Mouse (Mus musculus) embryonic facial prominence, embryonic 14.5 days (tissue): ENCODE measurements at regions not wholly inside any gene's neighbourhood (a gene's known extent, or its start where the extent isn't known, plus 50 kb on each side); places are given as distances from the start of the nearest gene placed in this dataset.

ENCODE experiments used
- ATAC-seq: fragments of 200-750 bp; cut with Nextera tagmentation; 2 replicates; pipeline ENCODE4 v1.8.0; 2017; ENCODE audit warnings: low read depth, moderate number of reproducible peaks, moderate TSS enrichment
- DNase-seq: peaks from one replicate; pipeline ENCODE4 v3.0.0-alpha.2; 2015; ENCODE audit warnings: low spot score
- H3K27ac ChIP-seq: fragments of 300-500 bp; sonication (generic); replicated peaks from 2 replicates; pipeline ENCODE4 v1.5.1; 2014; ENCODE audit warnings: low read depth, mild to moderate bottlenecking, low read length, moderate library complexity
- H3K27me3 ChIP-seq: fragments of 300-500 bp; sonication (generic); replicated peaks from 2 replicates; pipeline ENCODE4 v1.6.1; 2014; ENCODE audit warnings: low read length; ENCODE audit not compliant: control insufficient read depth, insufficient read depth
- H3K36me3 ChIP-seq: fragments of 300-500 bp; sonication (generic); 2 replicates; pipeline ENCODE4 v1.6.1; 2014; ENCODE audit warnings: low read length, mixed read lengths; ENCODE audit not compliant: control insufficient read depth, insufficient read depth
- H3K4me1 ChIP-seq: fragments of 300-500 bp; sonication (generic); 2 replicates; pipeline ENCODE4 v1.6.1; 2014; ENCODE audit warnings: antibody characterized with exemption, low read length; ENCODE audit not compliant: control insufficient read depth, insufficient read depth
- H3K4me2 ChIP-seq: fragments of 300-500 bp; sonication (generic); 2 replicates; pipeline ENCODE4 v1.6.1; 2014; ENCODE audit warnings: low read depth, mild to moderate bottlenecking, low read length, moderate library complexity, mixed read lengths
- H3K4me3 ChIP-seq: fragments of 300-500 bp; sonication (generic); 2 replicates; pipeline ENCODE4 v1.5.1; 2014; ENCODE audit warnings: low read depth, mild to moderate bottlenecking, low read length
- H3K9ac ChIP-seq: fragments of 300-500 bp; sonication (generic); 2 replicates; pipeline ENCODE4 v1.6.1; 2014; ENCODE audit warnings: low read depth, mild to moderate bottlenecking, low read length, moderate library complexity, mixed read lengths
- H3K9me3 ChIP-seq: fragments of 300-500 bp; sonication (generic); 2 replicates; pipeline ENCODE4 v1.6.1; 2016; ENCODE audit warnings: low read length; ENCODE audit not compliant: control insufficient read depth
- WGBS: fragments of 180-500 bp; shearing (Covaris S2); extraction: QIAGEN DNeasy Blood & Tissue Kit; methylation state at CpG from one replicate; pipeline ENCODE4 v1.1.7; 2014; 5-methylcytosine and 5-hydroxymethylcytosine counted together

GRCm38 (mm10) chr13:107845838-107846237, 198.4 kb upstream of the Smim15 start:
- 44% methylated on average over 4 of the region's 4 CpGs for WGBS
- no peak for ATAC-seq

DNA sequence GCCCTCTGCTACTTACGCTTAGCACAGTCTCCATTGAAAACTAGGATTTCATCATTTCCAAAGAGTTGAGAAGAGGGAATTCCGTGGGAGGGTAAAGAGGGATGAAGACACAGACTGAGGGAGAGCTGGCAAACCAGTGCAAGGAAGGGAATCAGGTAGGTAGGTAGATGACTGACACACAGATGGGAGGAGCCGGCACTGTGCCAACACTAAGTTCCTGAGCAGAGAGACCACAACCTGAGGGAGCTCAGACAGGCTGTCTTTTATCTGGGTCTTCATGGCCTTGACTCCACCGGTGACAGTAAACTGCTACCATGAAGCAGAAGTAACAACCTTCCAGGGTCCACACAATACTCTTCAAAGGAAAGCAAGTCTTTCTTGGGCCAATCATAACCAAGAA, 200.2 kb upstream of the Smim15 start:
- H3K4me1 ChIP-seq: peaks cover 37% of the 10 kb centered on the region
- H3K27me3 ChIP-seq: no peaks in the 10 kb centered on the region
- no peak for DNase-seq
- H3K27ac ChIP-seq: no peak overlapping the region
- ATAC-seq: no peak
- no peak overlapping the region for H3K4me3 ChIP-seq
- WGBS: 79% methylated on average over 4 of the region's 4 CpGs
- no peaks in the 10 kb centered on the region for H3K36me3 ChIP-seq
- no peaks in the 10 kb centered on the region for H3K9me3 ChIP-seq
- no peak overlapping the region for H3K9ac ChIP-seq
- no peak overlapping the region for H3K4me2 ChIP-seq

More at GRCm38 (mm10) chr13:107845838-107846237, 198.4 kb upstream of the Smim15 start:
- no peak overlapping the region for H3K27ac ChIP-seq
- H3K36me3 ChIP-seq: no peaks in the 10 kb centered on the region
- H3K9me3 ChIP-seq: no peaks in the 10 kb centered on the region
- H3K4me3 ChIP-seq: no peak overlapping the region
- no peak for DNase-seq
- no peaks in the 10 kb centered on the region for H3K27me3 ChIP-seq
- H3K9ac ChIP-seq: no peak overlapping the region
- no peak overlapping the region for H3K4me2 ChIP-seq
- H3K4me1 ChIP-seq: peaks cover 35% of the 10 kb centered on the region

DNA sequence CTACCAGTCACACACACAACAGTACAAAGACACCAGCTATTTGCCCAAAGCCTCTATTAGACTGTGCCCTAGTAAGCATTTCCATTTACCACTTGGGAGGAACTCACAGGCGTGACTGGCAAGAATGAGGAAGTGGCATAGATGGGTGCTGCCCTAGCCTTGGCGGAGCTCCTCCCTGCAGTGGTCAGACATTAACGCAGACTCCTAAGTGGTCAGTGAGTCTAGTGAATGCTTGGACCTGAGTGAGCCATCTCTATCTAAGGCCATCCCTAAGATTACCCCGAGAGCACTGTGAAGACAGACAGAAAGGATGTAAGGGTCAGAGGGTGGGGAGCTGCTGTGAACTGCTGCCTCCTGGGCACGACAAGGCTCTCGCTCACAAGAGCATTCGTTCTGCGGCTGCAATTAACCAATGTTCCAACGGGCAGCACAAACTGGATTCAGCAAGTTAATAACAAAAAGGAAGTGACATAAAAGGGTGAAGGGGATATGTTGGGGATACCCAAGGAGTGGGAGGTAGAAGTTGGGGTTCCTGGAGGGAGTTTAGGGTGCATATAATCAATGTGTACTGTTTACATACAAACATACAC, 206.0 kb upstream of the Smim15 start:
- no peak overlapping the region for H3K9ac ChIP-seq
- H3K27ac ChIP-seq: no peak overlapping the region
- 74% methylated on average over 9 of the region's 9 CpGs for WGBS
- ATAC-seq (no peak), DNase-seq (no peak)
- no peaks in the 10 kb centered on the region for H3K36me3 ChIP-seq
- H3K27me3 ChIP-seq: no peaks in the 10 kb centered on the region
- peaks cover 21% of the 10 kb centered on the region for H3K4me1 ChIP-seq
- H3K9me3 ChIP-seq: no peaks in the 10 kb centered on the region
- H3K4me2 ChIP-seq: no peak overlapping the region
- no peak overlapping the region for H3K4me3 ChIP-seq

- no peak overlapping the region for H3K4me3 ChIP-seq
- H3K9ac ChIP-seq: no peak overlapping the region
- peaks cover 16% of the 10 kb centered on the region for H3K4me1 ChIP-seq
- no peak overlapping the region for H3K4me2 ChIP-seq
- H3K27me3 ChIP-seq: no peaks in the 10 kb centered on the region
- 43% methylated on average over 5 of the region's 5 CpGs for WGBS
- ATAC-seq (no peak), DNase-seq (no peak)
- no peaks in the 10 kb centered on the region for H3K36me3 ChIP-seq
- no peaks in the 10 kb centered on the region for H3K9me3 ChIP-seq
- H3K27ac ChIP-seq: no peak overlapping the region
Measured at GRCm38 (mm10) chr13:107837206-107837952, 206.9 kb upstream of the Smim15 start.

DNA sequence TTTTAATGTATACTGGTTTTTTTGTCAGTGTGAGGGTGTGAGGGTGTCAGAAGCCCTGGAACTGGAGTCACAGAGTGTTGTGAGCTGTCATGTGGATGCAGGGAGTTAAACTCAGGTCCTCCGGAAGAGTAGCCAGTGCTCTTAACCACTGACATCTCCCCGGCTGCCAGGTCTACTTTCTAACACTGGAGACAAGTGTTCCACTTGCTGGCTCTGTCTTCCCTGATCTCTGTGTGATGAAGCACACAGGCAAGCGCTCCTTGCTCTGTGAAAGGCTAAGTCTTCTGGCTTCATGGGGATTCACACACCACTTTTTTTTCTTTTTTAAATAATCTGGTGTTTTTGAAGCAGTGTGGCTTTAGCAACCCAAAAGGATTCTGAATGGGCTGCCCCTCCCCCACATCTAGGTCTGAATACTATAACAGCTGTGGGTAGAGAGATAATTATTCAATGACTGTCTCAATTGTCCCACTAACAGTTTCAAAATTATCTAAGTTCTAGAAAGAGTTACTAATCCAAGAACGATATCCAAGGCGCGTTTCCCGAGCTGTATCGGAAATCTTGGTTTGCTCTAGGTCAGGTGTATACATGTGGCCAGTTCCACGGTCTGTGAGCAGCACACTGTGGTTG, 208.4 kb upstream of the Smim15 start:
- Histone ChIP-seq H3K9ac (no peak overlapping the region), H3K36me3 (no peaks in the 10 kb centered on the region), H3K4me1 (peaks cover 18% of the 10 kb centered on the region), H3K4me2 (no peak overlapping the region), H3K27me3 (no peaks in the 10 kb centered on the region), H3K27ac (no peak overlapping the region), H3K9me3 (no peaks in the 10 kb centered on the region), H3K4me3 (no peak overlapping the region)
- no peak for DNase-seq
- no peak for ATAC-seq
- WGBS: 52% methylated on average over 9 of the region's 9 CpGs

- no peak for ATAC-seq
Measured at GRCm38 (mm10) chr13:107831997-107832396, 212.2 kb upstream of the Smim15 start.

GRCm38 (mm10) chr13:107831221-107831681, 213.0 kb upstream of the Smim15 start:
- peaks cover 9% of the 10 kb centered on the region for H3K4me1 ChIP-seq
- WGBS: 1% methylated on average over 17 of the region's 17 CpGs
- no peak overlapping the region for H3K9ac ChIP-seq
- no peaks in the 10 kb centered on the region for H3K27me3 ChIP-seq
- H3K4me3 ChIP-seq: peak overlapping the region; percentile 30
- H3K9me3 ChIP-seq: no peaks in the 10 kb centered on the region
- peak; percentile 100 for ATAC-seq
- no peaks in the 10 kb centered on the region for H3K36me3 ChIP-seq
- DNase-seq: peak; percentile 99
- peak overlapping the region; percentile 50 for H3K4me2 ChIP-seq
- no peak overlapping the region; the same call in 1 of the 2 replicates for H3K27ac ChIP-seq

More at GRCm38 (mm10) chr13:107831997-107832396, 212.2 kb upstream of the Smim15 start:
- H3K4me1 ChIP-seq: peaks cover 9% of the 10 kb centered on the region
- no peaks in the 10 kb centered on the region for H3K27me3 ChIP-seq
- no peak overlapping the region for H3K4me2 ChIP-seq
- WGBS: 59% methylated on average over 5 of the region's 5 CpGs
- H3K36me3 ChIP-seq: no peaks in the 10 kb centered on the region
- no peak for DNase-seq
- H3K4me3 ChIP-seq: no peak overlapping the region
- H3K27ac ChIP-seq: no peak overlapping the region; the same call in 1 of the 2 replicates
- no peak overlapping the region for H3K9ac ChIP-seq
- H3K9me3 ChIP-seq: no peaks in the 10 kb centered on the region

DNA sequence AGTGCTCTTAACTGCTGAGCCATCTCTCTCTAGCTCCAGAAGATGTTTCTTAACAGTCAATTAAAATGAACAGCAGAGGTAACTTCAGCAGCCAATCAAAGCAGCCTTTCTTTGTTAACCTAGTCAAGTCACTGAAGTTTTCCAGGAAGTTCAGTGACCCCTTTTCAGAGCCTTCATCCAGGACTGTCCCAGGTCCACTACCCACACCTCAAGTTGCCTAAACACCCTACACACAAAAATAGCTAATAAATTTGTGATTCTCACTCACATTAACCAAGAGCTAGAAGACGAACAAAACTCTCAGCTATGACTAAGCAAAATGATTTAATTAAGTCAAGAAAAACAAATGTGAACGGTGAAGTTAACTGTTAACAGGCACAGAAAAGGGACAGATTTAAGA, 214.0 kb upstream of the Smim15 start:
- peaks cover 9% of the 10 kb centered on the region for H3K4me1 ChIP-seq
- ATAC-seq (no peak), DNase-seq (no peak)
- 34% methylated on average over 2 of the region's 2 CpGs for WGBS
- no peak overlapping the region for H3K9ac ChIP-seq
- no peaks in the 10 kb centered on the region for H3K36me3 ChIP-seq
- H3K4me2 ChIP-seq: peak overlapping the region; percentile 50
- H3K27me3 ChIP-seq: no peaks in the 10 kb centered on the region
- no peak overlapping the region for H3K27ac ChIP-seq
- H3K9me3 ChIP-seq: no peaks in the 10 kb centered on the region
- no peak overlapping the region for H3K4me3 ChIP-seq
